Mouse (Mus musculus): Measurements from ENCODE around the gene Bcl11a.

DNA sequence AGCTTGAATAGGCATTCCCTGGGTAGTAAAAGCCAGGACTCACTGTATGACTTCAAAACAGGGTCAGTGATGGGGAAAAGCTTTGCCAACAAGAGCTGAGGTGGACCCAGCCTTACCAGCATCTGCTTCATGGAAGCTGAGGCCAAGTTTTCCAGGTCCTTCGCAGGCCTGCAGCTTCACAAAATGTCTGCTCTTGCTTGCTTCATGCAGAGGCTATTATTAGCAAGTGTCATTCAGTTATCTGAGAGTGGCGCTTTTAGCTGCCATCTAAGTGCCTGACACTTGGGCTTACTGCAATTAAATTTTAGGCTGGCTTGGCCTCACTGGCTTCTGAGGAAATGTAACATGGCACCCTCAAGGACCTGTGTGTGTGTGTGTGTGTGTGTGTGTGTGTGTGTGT, 32.3 kb downstream of the Bcl11a start:
- TF ChIP-seq EP300 (IDR thresholded peaks at IDR 0.05; ENCODE audit: low read depth in 1 of 2, low read length in 2 of 2) = no peak
- TF ChIP-seq CHD1 (IDR thresholded peaks at IDR 0.05; ENCODE audit: low read depth, low read length) = no peak
- no peak for TF ChIP-seq POLR2AphosphoS2 (IDR thresholded peaks at IDR 0.05; ENCODE audit: low read length)
- no peak for TF ChIP-seq CTCF (IDR thresholded peaks at IDR 0.05 in 2 of 3, conservative IDR thresholded peaks at IDR 0.05 in 1 of 3; ENCODE audit: control insufficient read depth in 1 of 3, insufficient read depth in 1 of 3, low read depth in 2 of 3, low read length in 3 of 3, poor library complexity in 1 of 3, severe bottlenecking in 1 of 3)
- no peak for TF ChIP-seq MAFK (IDR thresholded peaks at IDR 0.05; ENCODE audit: borderline replicate concordance, low read depth, low read length)

Data from MEL (cell line).